Mouse (Mus musculus): ENCODE data around the gene Slc37a2.
A peak's percentile ranks its signal among the peaks of the same experiment; 100 is the strongest.
"Not testable (repeated sequence)": the region's sequence is repeated elsewhere in the genome, so short reads cannot be mapped to it uniquely, and the experiment has no call there.

Slc37a2 gene

DNA sequence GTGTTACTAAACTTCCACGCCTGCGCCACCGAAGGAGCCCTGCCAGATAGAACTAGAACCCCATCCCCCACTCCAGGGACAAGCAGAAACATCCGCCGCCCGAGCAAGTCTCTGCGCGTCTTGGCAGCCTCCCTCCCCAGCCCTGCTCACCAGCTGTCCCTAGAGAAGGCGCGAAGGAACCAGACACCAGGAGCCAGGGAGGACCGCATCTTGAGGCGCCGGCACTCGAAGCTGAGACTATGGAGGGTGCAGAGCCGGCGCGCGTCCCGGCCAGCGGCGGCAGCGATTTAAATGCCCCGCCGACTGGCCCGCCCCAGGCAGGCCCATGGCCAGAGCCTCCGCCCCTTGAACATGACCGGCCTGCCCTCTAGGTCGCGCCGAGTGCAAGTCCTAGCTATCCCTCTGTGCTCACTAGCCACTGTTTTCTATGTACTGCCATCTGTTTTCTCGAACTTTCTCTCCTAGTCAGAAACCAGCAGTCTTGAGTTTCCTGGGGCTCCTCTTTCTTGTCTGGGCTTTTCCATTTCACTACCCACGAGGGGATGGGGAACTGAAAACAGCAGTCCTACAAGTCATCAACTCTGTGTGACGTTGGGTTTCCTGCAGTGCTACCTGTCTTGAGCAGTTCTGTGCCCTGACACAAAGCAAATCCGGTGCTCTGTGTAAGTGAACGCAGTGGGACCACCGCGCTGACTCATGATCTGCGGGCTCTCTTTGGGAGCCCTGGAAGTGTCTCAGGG is at the start of gene Slc37a2:
Slc37a2 (minus strand) TSS at position 590 of the 740 bp plus-strand sequence.
- DNase-seq (ENCODE audit: low spot score in 2 of 2): peak; percentile 85

DNA sequence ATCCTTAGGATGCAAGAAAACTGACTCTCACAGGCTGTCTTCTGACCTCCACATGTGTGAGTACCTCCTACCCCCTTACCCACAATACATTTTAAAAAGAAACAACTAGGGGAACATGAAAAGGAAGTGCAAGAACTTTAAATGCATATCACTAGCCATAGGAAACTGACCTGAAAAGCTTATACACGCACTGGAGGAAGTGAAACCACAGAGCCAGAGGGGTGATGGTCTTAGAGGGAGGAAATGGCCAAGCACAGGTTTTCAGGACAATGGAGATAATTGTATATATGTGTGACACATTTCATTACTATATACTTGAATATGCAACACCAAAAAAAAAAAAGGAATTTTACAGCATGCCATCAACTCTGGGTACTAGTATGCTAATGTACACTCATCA is 46.2 kb upstream of the Slc37a2 start:
- DNase-seq (ENCODE audit: low spot score in 2 of 2): peak; percentile 4 to 28

DNA sequence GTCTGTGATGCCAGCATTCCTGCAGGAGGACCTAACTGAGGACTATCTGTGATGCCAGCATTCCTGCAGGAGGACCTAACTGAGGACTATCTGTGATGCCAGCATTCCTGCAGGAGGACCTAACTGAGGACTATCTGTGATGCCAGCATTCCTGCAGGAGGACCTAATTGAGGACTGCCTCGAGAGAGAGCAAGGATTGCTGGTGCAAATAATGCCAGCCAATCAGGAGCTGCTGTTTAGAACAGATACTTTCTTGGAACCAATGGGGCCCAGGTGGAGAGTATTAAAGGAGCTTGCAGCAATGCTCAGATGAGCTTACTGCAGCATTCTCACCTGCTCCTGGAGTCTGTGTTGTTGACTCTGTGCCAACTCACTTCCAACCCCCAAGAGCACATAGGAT is 45.0 kb upstream of the Slc37a2 start:
- not testable (repeated sequence) for DNase-seq (ENCODE audit: low spot score in 2 of 2)

DNA sequence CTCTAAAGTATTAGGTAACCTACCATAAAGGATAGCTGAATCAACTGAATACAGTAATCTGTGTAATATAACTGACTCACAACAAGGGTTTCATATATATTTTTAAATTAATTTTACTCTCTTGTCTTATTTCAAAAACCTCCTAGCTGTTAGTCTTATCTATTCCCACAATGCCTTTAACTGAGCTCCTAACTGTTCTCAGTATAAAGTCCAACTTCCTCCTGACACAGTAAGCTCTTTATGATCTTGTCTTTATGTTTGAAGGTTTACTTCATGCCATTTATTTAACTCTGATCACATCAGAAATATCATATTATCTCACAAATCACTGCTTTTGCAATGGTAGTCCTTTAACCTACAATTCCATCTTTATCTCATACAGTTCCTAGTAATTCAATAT is 40.0 kb upstream of the Slc37a2 start:
- DNase-seq (ENCODE audit: low spot score in 2 of 2): no peak

DNA sequence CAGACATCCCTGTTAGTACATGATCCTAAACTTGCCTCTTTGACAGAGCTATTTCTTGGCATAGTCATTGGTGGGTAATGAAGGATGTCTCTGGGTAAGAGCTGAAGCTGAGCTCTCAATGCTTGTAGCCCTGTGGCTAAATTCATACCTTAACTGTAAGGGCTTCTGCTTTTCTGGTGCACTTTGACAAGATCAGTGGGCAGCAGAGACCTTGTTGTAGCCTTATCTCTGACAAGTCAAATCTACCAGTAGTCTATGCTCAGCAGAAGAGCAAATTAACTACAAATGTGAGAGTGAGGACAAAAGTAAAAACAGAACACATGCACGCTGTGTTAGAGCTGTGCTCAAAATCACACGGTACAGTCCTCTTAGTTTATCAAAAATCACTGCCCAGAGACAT is 11.1 kb upstream of the Slc37a2 start:
- no peak for DNase-seq (ENCODE audit: low spot score in 2 of 2)

DNA sequence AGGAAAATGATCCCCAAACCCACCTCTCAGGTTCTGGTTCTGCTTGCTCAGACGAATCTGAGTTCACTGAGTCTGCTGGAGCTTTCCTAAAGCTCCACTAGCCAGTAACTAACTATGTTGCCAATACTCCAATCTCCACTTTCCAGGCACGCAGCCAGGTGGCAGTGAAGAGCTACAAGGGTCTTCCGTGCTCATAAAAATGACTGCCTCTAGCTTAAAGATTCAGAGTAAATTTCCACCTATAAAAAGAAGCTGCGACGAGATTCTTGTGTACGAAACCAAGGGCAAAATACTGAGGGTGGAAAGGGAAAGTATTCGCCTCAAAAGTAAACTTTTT is 319 bp upstream of the Slc37a2 start:
- DNase-seq (ENCODE audit: low spot score in 2 of 2): peak in 1 of 2 experiments; percentile 58

DNA sequence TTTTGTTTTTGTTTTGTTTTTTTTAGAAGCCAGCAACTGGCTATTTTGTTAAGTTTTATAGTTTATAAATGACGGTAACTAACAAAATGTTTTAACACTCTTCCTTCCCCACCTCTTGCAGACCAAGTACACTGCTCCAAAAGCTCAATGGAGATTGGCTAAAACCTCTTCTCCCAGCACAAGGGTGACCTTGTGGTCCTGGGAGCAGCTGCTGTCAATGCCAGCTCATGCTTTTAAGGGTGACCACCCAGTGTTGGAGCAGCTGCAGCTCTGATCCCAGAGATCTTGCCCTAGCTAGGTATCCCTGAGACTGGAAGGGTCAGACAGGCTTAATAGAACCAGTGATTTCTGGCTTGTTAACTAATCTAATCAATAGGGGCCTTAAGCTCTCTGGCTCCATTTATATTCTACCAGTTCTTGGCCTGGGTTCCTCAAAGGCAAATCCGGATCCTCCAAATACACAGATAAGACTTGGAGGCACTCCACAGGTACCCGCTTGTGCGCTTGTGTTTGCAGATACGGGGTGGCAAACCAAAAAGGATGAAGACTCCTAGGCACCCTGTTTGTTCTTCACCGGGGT is 917 bp downstream of the Slc37a2 start:
- DNase-seq (ENCODE audit: low spot score in 2 of 2): no peak

DNA sequence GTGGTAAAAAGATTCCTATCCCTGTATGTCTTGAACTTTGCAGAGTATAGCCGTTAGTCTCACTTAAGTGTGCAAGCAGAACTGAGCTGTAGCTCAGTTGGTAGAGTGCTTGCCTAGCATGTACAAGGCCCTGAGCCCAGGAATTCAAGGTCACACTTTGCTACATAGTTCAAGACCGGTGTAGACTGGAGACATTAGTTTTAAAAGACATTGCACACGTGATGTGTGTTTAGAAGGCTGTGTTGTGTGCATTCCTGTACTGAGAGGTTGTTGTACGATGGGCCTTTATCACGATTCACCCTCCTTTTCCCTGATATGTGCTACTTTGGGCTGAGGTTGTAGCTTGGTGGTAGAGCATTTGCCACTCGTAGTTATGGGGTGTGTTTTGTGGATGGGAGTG is 4.9 kb downstream of the Slc37a2 start:
- no peak for DNase-seq (ENCODE audit: low spot score in 2 of 2)

DNA sequence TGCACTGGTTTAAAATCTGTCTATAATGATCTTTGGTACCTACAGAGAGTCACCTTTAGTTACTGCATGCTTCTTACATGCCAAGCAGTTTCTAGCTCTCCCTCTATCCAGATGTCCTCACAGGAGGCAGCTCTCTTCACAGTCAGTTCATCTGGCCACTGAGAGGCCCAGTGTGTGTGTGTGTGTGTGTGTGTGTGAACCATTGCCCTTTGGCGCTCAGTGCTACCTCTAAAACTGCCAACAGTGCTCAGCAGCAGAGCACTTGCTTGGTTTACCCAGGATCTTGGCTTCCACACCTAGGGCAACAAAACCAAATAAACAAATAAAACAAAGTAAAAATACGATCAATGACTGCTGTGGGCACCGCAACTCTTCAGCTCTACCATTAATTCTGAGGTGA is 5.6 kb downstream of the Slc37a2 start:
- DNase-seq (ENCODE audit: low spot score in 2 of 2): no peak

DNA sequence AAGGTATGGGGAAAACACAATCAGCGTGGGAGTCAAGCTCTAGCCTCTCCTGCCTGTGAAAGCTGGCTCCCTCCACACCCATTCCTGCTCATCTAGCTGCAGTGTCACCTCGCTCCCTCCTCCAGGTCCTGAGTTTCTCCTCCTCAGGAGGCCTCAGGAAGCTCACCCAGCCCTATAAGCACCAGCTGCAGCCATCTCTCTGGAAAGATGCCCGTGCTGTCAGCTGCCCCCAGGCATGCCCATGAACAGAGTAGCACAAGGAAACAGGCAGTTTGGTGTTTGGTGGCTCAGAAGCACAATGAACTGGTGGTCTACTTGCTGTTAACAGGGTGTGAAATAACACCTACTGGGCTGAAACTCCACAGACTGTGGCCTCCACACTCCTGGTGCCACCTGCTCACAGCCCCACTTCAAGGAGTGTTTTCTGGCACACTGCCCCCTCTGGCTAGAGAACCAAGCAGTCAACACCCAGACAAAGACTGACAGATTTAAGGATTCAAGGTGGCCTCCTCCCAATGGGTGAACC is 7.1 kb downstream of the Slc37a2 start:
- no peak for DNase-seq (ENCODE audit: low spot score in 2 of 2)

DNA sequence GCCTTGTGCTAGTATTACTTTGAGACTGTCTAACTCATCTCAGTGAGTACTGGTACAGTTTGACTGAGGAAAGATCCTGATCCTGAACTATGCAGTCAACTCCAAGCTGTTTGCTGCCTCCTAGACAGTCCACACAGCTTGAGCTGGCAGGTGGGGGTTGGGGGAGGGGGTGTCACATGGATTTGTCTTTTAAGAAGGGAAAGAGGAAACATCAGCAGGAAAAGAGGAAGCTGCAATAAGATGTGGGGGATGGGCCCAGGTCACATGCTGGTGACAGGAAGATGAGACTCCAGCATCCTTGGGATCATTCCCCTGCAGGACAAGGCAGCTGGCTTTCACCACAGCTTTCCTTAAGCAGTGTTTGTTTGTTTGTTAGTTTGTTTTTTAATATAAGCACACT is 8.1 kb downstream of the Slc37a2 start:
- DNase-seq (ENCODE audit: low spot score in 2 of 2): peak; percentile 39 to 50

DNA sequence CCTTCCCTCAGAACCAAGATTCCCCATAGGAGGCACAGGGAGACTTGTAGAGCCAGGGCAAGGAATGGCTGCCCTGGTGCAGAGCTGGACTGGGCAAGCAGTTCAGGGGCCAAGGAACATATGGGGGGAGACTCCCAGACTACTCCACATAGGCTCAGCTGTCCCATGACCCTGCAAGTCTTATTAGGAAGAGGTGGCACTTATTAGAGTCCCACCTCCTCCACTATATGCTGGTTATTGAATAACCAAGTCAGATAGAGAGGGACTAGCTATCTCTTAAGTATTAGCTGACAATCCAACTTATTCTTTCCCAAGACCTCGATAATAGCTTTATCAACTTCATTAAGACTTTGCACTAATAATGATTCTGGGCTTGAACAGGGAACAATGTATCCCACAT is 9.7 kb downstream of the Slc37a2 start:
- DNase-seq (ENCODE audit: low spot score in 2 of 2): no peak

DNA sequence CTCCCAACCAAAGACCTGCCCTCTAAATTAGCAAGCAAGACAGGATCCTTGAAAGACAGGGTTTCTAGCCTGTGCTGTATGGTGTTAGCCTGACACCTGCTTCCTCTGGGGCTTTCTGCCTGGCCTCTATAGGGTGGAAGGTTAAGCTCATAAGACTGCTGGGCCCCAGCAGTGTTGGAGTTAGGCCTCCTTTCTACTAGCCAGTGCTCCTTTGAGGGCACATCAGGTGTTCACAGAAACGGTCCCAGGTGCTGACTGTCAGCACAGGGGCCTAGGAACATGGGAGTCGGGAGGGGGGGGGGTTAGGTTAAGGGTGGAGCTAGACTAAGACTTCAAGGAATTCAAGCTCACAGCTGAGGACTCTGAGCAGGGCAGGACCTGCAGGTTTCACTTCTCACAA is 10.1 kb downstream of the Slc37a2 start:
- no peak for DNase-seq (ENCODE audit: low spot score in 2 of 2)

DNA sequence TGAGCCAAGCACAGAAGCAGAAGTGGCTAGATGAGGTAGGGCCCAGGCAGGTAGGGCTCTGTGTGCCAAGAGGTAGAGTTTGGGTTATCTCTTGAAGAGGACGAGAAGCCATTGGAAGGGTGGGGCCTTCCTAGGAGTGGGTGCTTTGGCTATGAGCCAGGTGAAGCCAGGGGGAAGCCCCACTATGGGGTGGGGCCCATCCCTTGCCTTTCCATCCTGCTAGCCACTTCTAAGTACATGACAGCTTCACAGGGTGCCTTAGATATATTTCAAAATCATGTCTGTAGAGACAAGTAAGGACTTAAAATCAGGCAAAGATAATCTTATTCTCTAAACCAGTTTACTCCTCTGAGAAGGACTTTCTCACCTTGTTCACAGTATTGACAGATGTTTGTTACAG is 10.9 kb downstream of the Slc37a2 start:
- DNase-seq (ENCODE audit: low spot score in 2 of 2): no peak

DNA sequence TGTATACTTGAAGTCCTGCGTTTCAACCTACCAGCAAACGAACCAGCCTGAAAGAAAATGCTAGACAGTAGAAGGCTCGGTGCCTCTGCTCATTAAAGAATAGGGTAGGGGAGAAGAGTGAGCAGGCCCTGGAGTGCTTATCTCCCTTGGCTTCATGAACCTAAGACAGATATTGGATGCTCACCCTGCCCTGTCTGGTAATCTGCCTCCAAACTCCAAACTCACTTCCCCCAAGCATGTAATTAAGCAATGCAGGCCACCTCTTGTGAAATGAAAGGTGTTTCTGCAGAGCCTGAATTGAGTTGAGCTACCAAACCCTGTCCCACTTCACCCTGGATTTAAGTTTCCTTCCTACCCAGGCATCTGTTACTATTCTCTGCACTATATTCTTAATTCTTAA is 12.8 kb downstream of the Slc37a2 start:
- DNase-seq (ENCODE audit: low spot score in 2 of 2): no peak

DNA sequence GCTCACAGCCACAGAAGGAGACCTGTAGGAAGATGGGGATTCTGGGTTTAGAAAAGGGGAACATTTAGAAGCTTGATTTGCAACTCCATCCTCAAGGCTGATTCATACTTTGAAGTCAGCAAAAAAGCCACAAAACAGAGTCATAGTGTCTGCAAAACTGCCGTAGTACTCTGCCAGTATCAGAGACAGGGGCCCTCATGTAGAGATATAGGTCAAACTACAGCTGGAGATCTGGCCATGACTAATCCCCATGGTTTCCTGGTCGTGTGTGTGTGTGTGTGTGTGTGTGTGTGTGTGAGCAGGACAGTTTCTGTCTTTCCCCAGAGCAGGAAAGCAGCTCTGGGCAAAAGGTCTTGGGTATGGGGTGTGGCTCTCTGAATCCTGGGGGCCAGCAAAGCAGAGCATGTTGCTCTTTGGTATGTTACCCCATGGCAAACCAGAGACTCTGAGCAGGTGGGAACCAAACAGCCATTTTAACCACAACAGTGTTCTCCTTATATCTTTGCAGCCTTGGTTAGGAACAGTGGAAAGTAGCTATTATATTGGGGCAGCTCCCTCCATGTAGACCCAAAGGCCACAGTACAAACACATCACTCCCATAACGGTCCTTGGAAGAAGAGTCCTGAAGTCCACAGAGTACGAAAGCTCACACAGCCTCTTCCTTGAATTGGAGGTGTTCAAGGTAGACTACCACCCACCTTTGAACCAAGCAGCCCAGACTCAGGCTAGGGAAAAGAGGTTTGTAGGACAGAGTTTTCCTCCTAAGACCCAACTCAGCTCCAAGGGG is 19.4 kb downstream of the Slc37a2 start:
- no peak for DNase-seq (ENCODE audit: low spot score in 2 of 2)

DNA sequence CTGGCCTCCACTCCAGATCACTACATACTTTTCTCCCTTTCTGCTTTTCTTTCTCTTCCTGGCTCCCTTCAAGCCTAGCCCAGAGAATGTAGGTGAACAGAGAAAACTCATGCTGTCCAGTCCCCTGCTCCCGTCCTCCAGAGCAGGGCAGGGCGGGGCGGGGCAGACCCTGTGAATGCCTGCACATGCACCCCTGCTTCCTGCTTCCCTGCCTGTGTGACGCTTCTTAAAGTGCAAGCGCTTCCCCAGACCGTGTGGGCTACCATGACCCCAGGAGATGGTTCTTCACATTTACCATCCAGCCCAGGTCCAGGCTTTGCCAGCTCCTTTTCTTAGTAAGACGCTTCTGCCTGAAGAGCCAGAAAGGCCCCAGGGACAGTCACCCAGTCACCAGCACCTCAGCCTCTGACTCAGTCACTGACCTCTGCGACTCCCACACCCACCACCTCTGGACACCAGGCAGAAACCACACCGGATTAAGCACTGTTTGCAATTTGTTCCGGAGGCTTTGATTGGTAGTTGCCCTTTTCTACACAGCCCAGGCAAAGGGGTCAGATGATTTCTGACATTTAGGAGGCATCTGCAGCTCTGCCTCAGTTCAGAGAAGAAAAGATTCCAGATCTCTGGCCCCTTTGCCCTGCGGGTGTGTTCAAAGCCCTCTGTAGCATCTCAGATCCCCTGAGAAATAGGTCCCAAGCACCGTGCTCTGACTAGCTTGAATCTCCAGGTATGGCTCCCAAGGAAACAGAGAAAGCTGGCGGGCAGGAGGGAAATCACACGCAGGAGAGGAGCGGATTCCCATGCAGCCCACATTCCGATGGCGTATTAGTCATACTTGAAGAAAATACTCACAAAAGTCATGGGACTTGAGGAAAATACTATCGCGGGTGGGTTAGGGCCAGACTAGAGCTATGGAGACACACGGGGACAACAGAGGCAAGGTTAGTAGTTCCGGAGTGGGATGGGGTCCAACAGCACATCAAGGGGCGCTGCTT is 23.0 kb downstream of the Slc37a2 start:
- DNase-seq (ENCODE audit: low spot score in 2 of 2): no peak

DNA sequence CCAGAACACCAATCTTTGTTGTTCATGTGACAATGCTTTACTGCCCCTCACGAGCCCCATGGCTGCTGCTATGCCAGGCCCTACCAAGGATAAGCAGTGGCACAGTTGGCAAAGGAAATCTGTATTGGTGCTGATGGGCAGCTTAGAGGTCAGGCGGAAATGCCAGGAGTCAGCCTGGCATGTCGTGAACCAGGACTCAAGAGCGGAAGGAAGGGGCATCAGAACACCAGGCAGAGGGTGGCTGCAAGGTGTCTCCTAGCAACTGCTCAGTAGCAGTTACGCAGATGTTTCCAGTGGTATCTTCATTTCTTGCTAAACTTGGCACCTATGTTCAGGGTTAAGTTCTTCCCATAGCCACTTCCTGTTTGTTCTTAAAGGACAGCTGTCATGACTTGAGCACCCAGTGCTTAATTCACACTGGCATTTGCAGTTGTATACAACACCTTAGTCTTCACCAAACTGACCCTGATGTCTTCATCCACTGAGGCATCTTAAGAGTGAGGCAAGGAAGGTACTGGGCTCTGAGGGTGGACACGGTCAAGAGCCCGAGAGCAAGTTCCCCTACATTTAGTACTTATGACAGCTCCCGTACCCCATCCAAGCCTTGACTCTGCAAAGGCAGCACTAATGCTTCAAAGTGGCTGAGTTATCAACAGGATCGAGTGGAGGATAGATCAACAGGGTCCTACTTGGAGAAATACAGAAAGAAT is 24.9 kb downstream of the Slc37a2 start:
- DNase-seq (ENCODE audit: low spot score in 2 of 2): peak; percentile 44 to 61

DNA sequence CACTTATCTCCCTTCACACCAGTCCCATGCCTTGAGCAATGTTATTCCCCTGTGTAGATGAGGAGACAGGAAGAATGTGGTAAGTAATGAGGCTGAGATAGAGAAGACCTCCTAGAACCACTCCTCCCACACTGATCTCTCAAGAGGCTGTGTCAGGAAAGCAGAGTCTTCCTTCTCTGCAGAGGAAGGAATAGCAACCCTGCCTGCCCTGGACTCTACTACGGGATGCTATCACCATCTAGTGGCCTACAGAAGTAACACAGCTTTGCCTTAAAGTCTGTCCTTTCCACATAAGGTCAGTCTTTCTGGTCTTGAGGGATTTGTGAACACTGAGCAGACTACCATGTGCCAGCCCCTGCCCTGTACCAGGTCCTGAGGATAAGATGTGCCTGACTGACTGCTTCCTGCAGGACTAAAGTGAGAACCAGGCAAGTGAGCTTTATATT is 25.6 kb downstream of the Slc37a2 start:
- peak; percentile 42 to 51 for DNase-seq (ENCODE audit: low spot score in 2 of 2)

DNA sequence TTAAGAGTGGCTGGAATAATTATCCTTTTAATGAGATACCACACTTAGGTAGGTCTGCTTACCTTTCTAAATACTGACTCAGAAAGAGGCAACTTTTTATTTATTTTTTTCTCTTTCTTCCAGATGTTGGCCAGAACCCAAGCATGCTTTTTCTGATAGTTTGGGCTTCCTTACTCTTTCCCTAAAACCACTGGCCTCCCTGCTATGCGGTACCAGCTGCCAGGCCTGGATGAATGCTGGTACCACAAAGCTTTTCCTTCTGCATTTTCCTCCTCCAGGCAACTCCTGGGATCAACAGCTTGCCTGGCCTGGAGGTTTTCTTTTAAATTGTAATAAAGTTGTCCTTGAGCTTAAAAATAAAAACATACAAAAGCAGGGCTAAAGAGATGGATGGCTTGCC is 30.0 kb downstream of the Slc37a2 start:
- DNase-seq (ENCODE audit: low spot score in 2 of 2): no peak

DNA sequence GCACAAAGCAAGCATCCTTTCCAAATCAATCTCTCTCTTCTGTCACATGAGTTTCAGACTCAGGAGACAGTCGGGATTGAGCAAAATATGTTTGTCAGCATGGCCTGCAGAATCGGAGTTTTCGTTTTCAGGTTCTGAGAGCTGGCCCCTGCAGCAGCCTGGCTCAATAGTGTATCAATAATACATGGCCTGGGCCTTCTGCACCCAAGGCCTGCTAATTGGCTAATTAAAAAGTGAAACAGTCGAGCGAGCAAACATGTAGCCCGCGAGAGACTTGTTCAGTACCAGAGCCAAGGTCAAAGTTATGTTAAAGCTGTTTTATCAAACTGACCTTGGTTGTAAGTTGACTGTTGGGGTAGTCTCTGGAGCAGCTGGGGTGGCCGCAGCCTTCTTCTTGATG is 34.8 kb downstream of the Slc37a2 start:
- DNase-seq (ENCODE audit: low spot score in 2 of 2): no peak
